Mouse (Mus musculus) MEL (cell line): ENCODE data around the gene Kcnk10.

Source experiments
- CHD2 ChIP-seq: IDR thresholded peaks from 2 replicates; pipeline ENCODE4 v1.6.1; 2011; ENCODE audit warnings: low read length, improper control_type of control experiment
- CTCF ChIP-seq, 3 experiments: IDR thresholded peaks in 2 of 3; conservative IDR thresholded peaks in 1 of 3; 2 replicates each; pipeline ENCODE4 v1.5.1; 2011 to 2012; ENCODE audit warnings: low read length in 3 of 3, low read depth in 2 of 3, mild to moderate bottlenecking in 2 of 3, improper control_type of control experiment in 1 of 3, inconsistent platforms in 1 of 3, mixed read lengths in 1 of 3, moderate library complexity in 1 of 3; ENCODE audit not compliant: control insufficient read depth in 1 of 3, insufficient read depth in 1 of 3, poor library complexity in 1 of 3, severe bottlenecking in 1 of 3
- SIN3A ChIP-seq: IDR thresholded peaks from 2 replicates; pipeline ENCODE4 v1.6.1; 2012; ENCODE audit warnings: low read length, improper control_type of control experiment, inconsistent platforms
- USF2 ChIP-seq, 2 experiments: IDR thresholded peaks; 2 replicates each; pipeline ENCODE4 v1.6.1; 2011 to 2012; ENCODE audit warnings: improper control_type of control experiment in 2 of 2, low read length in 2 of 2, borderline replicate concordance in 1 of 2, inconsistent platforms in 1 of 2, low read depth in 1 of 2, mild to moderate bottlenecking in 1 of 2; ENCODE audit not compliant: insufficient read depth in 1 of 2

DNA sequence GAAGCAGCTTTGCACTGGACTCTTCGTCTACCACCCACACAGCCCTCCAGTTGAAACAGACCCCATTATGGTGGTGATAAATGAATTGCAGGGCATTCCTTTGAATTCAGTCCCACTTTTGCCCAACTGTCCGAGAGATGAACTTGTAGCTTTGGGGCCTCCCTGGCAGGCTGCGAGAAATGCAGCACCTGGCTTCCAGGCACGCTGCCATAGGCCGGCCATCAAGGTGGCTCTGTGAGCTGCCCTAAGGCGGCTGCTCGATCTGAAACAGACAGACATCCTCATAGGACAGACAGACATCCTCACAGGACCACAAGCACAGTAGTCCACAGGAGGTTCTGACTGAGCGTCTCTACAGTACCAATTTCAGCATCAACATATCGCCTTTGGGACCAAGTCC lies 30.0 kb downstream of the Kcnk10 start:
- TF ChIP-seq SIN3A (no peak), CTCF (IDR thresholded peaks at IDR 0.05 in 2 of 3, conservative IDR thresholded peaks at IDR 0.05 in 1 of 3; ENCODE audit: control insufficient read depth in 1 of 3, insufficient read depth in 1 of 3, low read depth in 2 of 3, low read length in 3 of 3, poor library complexity in 1 of 3, severe bottlenecking in 1 of 3) (no peak), USF2 (IDR thresholded peaks at IDR 0.05; ENCODE audit: borderline replicate concordance in 1 of 2, insufficient read depth in 1 of 2, low read depth in 1 of 2, low read length in 2 of 2) (no peak), CHD2 (no peak)
